Comparison of ENCODE assay signal across 8 mouse cellular contexts in genomic region chr8:110687726-110688125, GRCm38 (mm10). TPM values are rescaled to one million over a fixed set of nuclear protein-coding genes. Genes with fewer than 3 reads are reported as not detected.
DNase-seq lines count a peak whose midpoint lies in the region; ATAC-seq lines count a peak whose summit lies in the region.

No protein-coding gene starts in this region.

- ATAC-seq in hindbrain, embryonic 15.5 days (ENCODE audit: low FRiP score, low read depth): peak; percentile 72; the same call in 1 of the 2 replicates
- ATAC-seq in hindbrain, embryonic 12.5 days (ENCODE audit: low FRiP score): no peak
- no peak for ATAC-seq in activated CD4-positive, CD25-positive, alpha-beta regulatory T cell, adult 4 months

- H3K4me1 ChIP-seq in hindbrain, embryonic 15.5 days (replicated peaks): no peaks in the 10 kb centered on the region
- no peaks in the 10 kb centered on the region for H3K4me1 ChIP-seq in hindbrain, embryonic 12.5 days

- intact Hi-C loops in gastrocnemius, postnatal 14 days (cut with DNase I; ENCODE audit: low total_unique reads): no loop called here

- peak; percentile 38 for DNase-seq in adrenal gland, postnatal 25 days
- peak; percentile 82 for DNase-seq in gastrocnemius, postnatal 14 days
- peak; percentile 85 for DNase-seq in kidney, postnatal 10 days
- peak; percentile 85 for DNase-seq in lung, postnatal 14 days
- no peak for DNase-seq in embryo, embryonic 11 days

- no peaks in the 10 kb centered on the region for H3K9me3 ChIP-seq in hindbrain, embryonic 15.5 days
- H3K9me3 ChIP-seq in hindbrain, embryonic 12.5 days (replicated peaks): no peaks in the 10 kb centered on the region

- H3K27me3 ChIP-seq in hindbrain, embryonic 15.5 days: no peaks in the 10 kb centered on the region
- H3K27me3 ChIP-seq in hindbrain, embryonic 12.5 days: no peaks in the 10 kb centered on the region

- H3K4me2 ChIP-seq in hindbrain, embryonic 15.5 days: no peak overlapping the region
- no peak overlapping the region for H3K4me2 ChIP-seq in hindbrain, embryonic 12.5 days (replicated peaks)

- no peak overlapping the region for H3K4me3 ChIP-seq in hindbrain, embryonic 15.5 days
- H3K4me3 ChIP-seq in hindbrain, embryonic 12.5 days: no peak overlapping the region

- peaks cover 29% of the 10 kb centered on the region for H3K36me3 ChIP-seq in hindbrain, embryonic 15.5 days
- H3K36me3 ChIP-seq in hindbrain, embryonic 12.5 days: peaks cover 63% of the 10 kb centered on the region

- WGBS in hindbrain, embryonic 15.5 days: 77% methylated on average over 5 of the region's 5 CpGs
- WGBS in hindbrain, embryonic 12.5 days: 88% methylated on average over 5 of the region's 5 CpGs

- H3K9ac ChIP-seq in hindbrain, embryonic 15.5 days: no peak overlapping the region
- H3K9ac ChIP-seq in hindbrain, embryonic 12.5 days: no peak overlapping the region

- H3K27ac ChIP-seq in hindbrain, embryonic 15.5 days (replicated peaks): peak overlapping the region; percentile 65
- no peak overlapping the region for H3K27ac ChIP-seq in hindbrain, embryonic 12.5 days

RNA-seq across cellular contexts. Expression of gene Mtss1l, which starts 33.5 kb away (rescaled TPM):
- polyA plus RNA-seq in hindbrain, embryonic 15.5 days (2015; fragmentation: Nextera tagmentation; extraction: Ambion mirVana): 51.8 and 62.3 TPM in 2 replicates
- 21.6 and 23.3 TPM in 2 replicates for polyA plus RNA-seq in hindbrain, embryonic 12.5 days (2016; fragmentation: Nextera tagmentation; extraction: Ambion mirVana)
- total RNA-seq in adrenal gland, postnatal 25 days (2021): 23.9 and 27.7 TPM in 2 replicates
- 10 to 100 TPM; 44.3 to 47.6 TPM for total RNA-seq in gastrocnemius, postnatal 14 days (2021)
- polyA plus RNA-seq in activated CD4-positive, CD25-positive, alpha-beta regulatory T cell, adult 4 months (2017; shearing (Covaris generic)): under 1 TPM in 1 of 2 experiments, not detected in 1; 0.21 TPM

Comparison
In these comparisons a context has a peak if more than half of its experiments do, and no peak if none do; other contexts are left out.
1. RNA of gene Mtss1l, which starts 33.5 kb away (polyA plus RNA-seq): 51.8 to 62.3 TPM in hindbrain, embryonic 15.5 days and 21.6 to 23.3 TPM in hindbrain, embryonic 12.5 days; 0.21 TPM in activated CD4-positive, CD25-positive, alpha-beta regulatory T cell, adult 4 months; every median in the first group is over 10 times any median in the second.